Mouse (Mus musculus) liver, adult 2 months (tissue): ENCODE results near the gene Rai14.

Source experiments
- CTCF ChIP-seq: fragments of 200-500 bp; IDR thresholded peaks from 2 replicates; pipeline ENCODE4 v1.5.1; 2011; ENCODE audit warnings: low read depth, low read length, control low read depth
- POLR2A ChIP-seq: fragments of 200-500 bp; IDR thresholded peaks from 2 replicates; pipeline ENCODE4 v1.6.1; 2011; ENCODE audit warnings: low read length, control low read depth; ENCODE audit not compliant: insufficient read depth; ENCODE audit errors: extremely low read depth

- TF ChIP-seq CTCF (no peak), POLR2A (no peak)
Observed at GRCm38 (mm10) chr15:10707109-10707508, 7.3 kb downstream of the Rai14 start.
